Mouse (Mus musculus) layer of hippocampus, adult 8-10 months (tissue): ENCODE data around the gene Gm10134. TPM values are rescaled to one million over a fixed set of nuclear protein-coding genes. Genes with fewer than 3 reads are reported as not detected.
"Not testable (repeated sequence)": the region's sequence is repeated elsewhere in the genome, so short reads cannot be mapped to it uniquely, and the experiment has no call there.

ENCODE experiments used
- DNase-seq, 2 experiments: peaks; one replicate each; pipeline ENCODE4 v3.0.0; 2022; ENCODE audit warnings: low spot score in 2 of 2
- total RNA-seq, 4 experiments: library from RNA; stranded (reverse); gene quantifications; 2 replicates each; pipeline ENCODE4 v1.2.4; 2022

Gene Gm10134
- total RNA-seq = 1 to 10 TPM in 3 of 4 experiments, not detected in 1; 1.5 to 4.1 (median 1.7) TPM

DNA sequence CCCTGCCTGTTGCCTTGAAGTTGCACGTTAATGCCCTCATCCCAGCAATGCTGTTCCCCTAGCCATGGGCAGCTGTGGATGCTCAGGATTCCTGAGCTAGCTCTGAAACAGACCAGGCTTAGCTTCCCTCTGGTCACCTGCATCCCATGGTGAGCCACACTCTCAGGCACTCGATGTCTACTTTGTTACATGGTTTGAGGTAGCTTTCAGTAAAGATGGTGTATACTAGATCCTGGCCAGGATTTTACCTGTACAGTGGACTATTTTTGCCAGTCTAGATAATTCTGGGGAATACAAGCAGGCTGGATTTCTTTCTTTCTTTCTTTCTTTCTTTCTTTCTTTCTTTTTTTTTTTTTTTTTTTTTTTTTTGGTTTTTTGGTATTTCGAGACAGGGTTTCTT lies at the start of gene Gm10134:
TSS of gene Gm10134 (plus strand) at position 301 of the 400 bp plus-strand sequence.
- DNase-seq = no peak

DNA sequence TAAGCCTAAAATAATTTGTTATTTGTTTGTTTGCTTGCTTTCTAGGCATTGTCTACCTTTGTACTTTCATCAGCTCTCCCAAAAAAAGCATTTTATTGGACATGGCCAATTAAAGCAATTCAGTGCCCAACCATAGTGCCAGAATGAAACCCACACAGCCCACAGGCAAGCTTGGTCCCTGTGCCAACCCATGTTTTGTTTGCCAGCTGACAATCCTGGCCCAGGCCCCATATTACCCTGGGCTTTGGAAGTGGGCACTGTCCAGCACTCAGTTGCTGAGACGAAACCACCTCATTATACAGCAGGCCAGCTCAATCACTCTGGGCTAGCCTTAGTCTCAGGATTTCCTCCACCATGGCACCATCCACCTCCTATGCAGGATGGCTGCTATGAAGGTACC lies 49.3 kb upstream of the Gm10134 start:
- DNase-seq = no peak

DNA sequence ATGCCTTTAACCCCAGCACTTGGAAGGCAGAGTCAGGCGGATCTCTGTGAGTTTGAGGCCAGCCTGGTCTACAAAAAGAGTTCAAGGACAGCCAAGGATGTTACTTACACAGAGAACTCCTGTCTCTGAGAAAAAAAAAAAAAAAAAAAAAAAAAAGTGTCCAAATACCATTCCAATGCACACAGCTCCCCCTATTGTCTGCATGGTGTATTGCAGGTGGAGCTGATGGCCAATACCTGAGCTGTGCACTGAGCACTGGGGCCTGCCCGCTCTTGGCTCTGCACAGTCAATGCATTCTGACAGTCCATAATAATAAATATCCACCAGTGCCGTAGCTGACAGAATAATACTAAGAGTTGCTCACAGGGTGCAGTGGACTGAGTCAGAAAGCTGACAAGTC lies 42.0 kb upstream of the Gm10134 start:
- peak in 1 of 2 experiments; percentile 76 for DNase-seq

- no peak for DNase-seq
Measured at GRCm38 (mm10) chr2:28464919-28465318, 41.0 kb upstream of the Gm10134 start.

DNA sequence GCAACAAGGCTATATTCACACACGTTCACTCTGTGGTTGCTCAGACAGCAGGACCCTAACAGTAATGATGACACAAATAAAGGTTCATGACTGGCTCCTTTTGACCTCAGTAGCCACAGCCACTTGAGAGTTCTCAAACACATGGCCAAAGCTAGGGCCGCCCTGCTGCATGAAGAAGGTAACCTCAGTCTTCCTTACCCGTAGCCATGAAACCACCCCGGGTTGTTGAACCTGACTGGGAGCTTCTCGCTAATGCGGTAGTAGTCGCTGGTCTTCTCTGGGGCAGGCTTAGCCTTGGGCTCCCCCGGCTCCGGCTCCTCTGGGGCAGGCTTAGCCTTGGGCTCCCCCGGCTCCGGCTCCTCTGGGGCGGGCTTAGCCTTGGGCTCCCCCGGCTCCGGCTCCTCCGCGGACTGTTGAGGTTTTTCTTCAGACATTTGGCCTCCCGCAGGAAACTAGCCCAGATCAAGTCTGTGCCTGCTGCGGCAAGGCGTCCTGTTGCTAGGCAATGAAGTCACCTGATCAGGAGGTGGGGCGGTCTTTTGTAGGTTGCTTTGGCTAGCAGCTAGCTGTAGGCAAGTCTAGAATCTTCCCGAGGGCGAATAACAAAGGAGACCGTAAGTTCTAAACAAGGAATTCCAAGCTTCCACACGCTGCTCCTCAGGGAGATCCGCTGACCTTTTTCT lies 39.9 kb upstream of the Gm10134 start, which contains the start of gene 1700007K13Rik:
TSS of gene 1700007K13Rik (minus strand) at position 497 of the 683 bp plus-strand sequence.
- DNase-seq = peak; percentile 69

DNA sequence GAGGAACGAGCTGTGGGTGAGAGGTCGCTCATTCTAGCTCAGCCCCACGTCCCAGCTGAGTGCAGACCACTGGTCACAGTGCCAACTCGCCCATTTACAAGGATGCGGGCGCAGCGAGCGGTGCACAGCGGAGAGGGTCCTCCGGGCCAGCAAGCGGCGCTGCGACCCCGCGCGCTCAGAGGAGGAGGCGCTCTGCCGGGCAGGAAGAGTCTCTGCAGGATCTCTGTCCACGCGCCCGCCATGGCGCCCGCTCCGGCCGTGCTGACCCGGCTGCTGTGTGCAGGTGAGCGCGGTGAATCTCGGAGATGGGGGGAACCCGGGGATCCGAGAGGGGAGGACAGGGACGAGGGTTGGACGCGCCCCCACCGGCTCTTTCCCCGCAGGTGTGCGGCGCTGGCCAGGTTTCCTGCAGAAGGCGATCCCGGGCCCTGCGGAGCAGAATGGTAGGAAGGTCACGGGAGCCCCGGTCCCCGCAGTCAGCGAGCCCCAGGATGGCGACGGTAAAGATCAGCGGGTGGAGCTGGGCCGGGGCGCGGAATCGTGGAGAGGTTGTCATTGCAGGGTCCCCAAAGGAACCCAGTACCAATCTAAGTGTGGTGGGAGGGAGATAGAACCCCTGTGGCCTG lies 37.9 kb upstream of the Gm10134 start, which contains the start of gene Mrps2:
TSS of gene Mrps2 (plus strand) at position 207 of the 626 bp plus-strand sequence.
- DNase-seq = peak; percentile 70 to 80

DNA sequence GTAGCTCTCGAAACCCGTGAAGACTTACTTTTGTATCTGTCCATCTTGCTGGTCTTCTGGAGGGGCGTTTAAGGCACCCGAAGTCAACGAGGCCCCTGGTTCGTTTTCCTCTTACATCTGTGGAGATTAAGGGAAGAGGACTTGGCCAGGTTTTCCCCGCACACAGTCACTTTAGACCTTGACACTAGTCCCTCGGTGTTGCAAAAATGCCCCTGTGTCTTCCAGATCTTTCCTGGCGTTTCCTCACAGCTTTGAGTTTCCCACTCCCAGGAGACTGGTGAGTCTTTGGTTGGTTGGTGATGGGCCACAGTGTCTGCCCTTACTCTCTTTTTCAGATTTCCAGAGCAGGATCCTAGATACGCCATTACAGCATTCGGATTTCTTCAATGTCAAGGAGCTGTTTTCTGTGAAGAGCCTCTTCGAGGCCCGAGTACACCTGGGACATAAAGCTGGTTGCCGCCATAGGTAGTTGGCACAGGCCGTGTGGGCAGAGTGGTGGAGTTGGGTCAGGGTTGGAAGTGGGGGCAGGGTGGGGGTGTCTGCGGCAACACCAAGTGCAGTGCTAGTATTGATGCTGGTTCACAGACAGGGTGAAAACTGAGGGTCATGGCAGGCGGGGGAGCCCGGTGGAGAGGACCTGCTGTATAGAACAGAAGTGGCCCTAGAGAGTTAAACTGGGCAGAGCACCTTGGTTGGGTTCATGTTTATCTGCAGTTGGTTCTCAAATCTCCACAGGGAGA lies 37.2 kb upstream of the Gm10134 start:
- no peak for DNase-seq

GRCm38 (mm10) chr2:28469461-28469860 lies 36.4 kb upstream of the Gm10134 start:
- no peak for DNase-seq

DNA sequence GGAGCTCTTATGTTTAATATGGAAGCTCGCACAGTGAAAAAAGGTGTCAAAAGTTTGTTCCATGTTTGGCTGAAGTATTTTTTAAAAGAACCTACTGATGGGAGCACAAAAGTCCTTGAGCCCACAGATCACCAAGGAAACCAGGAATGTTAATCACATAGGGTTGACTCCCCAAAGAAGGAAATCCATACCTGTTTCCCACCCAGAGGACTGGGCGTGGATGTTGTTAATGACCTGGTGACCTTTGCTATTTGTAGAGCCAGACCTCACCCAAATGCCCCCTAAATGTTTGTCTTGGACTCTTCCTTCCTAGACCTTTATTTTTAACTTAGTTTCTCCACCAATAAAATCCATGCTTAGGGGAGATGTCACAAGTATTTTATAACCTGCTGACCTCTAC lies 35.3 kb upstream of the Gm10134 start:
- DNase-seq = no peak

DNA sequence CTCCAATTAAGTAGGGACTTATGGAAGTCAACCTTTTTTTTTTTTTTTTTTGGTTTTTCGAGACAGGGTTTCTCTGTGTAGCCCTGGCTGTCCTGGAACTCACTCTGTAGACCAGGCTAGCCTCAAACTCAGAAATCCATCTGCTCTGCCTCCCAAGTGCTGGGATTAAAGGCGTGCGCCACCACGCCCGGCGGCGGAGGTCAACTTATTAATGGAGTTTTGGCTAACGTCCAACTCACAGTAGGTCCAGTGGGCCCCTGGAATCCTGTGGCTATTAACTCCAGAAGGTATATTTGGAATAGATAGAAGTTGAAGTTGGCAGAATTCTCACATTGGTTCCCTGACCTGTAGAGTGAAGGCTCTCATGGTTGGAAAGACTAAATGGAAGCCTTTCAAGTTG lies 33.9 kb upstream of the Gm10134 start:
- not testable (repeated sequence) for DNase-seq

DNA sequence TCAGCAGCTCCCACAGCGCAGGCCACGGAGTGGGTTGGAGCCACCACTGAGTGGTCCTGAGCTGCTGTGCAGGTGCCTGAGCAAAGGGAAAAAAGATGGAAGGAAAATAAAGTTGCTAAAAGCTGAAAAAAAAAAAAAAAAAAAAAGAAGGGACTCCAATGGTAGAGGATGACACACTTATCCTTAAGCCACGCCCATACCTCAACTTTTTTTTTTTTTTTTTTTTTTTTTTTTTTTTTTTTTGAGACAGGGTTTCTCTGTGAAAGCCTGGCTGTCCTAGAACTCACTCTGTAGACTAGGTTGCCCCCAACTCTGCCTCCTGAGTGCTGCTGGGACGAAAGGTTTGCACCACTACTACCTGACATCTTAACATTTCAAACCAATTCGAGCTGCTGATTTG lies 27.9 kb upstream of the Gm10134 start:
- not testable (repeated sequence) for DNase-seq

DNA sequence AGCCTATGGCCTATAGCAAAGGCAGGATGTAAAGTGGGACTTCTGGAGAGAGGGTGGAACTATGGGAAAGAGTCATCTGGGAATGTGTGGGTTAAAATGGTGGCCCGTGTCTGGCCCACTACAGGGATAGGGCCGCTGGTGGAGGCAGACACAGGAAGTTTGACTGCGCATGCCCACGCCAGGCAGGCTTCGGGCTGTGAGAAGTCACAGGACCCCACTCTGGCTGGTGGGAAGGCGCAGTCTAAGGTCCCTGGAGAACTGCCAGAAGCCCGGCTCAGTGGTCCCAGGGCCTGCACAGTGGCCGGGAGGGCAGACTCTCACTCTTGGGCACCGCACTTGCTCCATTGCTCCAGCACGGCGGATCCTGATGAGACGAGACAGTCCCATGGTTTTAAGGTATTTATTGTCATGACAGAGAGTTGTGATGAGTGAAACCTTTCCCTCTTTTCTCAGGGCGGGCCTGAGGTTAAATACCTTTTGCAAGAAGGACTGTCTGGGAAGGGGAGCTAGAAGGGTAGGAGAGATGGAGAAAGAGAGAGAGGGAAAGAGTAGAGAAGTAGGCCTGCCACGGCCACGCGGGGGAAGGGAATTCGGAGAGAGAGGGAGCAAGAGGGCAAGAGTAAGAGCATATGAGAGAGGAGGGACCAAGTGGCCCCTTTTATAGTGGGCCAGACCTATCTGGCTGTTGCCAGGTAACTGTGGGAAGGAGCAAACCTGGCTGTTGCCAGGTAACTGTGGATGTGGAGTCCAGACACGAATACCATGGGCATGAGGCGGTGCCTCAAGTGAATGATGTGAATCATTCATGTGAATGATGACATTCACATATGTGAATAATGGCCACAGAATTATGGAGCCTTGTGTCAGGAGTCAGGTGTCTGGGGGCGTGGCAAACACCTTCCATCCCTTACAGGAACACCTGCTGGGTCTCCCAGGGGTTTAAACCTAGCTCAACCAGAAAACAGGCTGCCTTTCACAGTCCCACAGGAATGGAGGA lies 26.4 kb upstream of the Gm10134 start:
- no peak for DNase-seq

- DNase-seq = no peak
Measured at GRCm38 (mm10) chr2:28483861-28484260, 22.0 kb upstream of the Gm10134 start.

- no peak for DNase-seq
Measured at GRCm38 (mm10) chr2:28494521-28494920, 11.4 kb upstream of the Gm10134 start.

GRCm38 (mm10) chr2:28495207-28495756 lies 10.6 kb upstream of the Gm10134 start:
- DNase-seq = no peak

DNA sequence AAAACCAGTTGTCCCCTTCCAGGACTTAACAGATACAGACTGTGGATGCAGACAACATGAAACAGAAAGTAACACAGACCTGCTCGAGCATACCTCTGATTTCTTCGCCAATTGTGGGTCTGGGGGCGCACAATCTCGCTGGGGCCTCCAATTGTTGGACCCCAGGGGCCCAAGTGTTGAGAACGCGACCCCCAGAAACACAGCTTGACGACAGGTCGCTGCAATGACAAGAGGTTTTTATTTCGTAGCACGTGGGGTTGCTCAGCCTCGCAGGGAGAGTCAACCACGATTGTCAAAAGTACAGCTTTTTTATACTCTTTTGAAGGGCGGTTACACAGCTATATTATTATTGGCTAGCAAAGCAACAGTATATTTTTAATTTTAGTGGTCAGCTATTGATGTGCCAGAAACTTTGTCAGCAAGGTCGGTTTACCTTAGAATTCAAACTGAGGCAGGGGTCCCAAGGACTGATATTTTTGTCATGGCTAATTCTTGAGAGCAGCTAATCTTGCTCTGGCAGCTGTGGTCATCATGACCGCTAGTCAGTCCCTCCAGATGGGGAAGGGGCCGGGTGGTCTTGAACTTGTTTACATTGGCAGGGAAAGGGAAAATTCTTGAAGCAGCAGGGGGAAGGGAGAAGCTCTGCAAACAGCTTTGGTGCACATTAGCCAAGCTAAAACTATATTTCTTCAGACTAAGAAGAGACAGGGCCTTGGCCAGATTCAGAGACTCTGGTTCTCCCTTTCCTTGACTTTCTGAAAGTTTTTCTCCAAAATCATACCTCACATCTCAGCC lies 9.9 kb upstream of the Gm10134 start:
- DNase-seq = no peak

DNA sequence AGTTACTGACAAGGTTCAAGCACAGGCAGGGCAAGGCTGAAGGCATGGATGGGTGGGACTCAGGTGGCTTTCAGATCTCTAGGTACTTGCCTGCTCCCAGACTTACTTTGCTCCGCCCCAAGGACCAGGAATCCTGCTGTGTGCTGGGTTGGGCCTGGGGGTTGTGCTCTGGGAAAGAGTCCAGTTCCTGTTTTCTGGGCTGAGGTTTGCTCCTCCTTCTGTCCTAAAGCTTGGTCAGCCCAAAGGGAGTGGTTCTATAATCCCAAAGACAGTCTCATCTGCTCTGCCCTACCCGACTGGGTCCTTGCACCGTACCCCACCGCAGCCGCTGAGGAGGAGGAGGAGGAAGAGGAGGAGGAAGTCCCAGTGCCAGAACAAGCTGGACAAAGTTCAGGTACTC lies 9.2 kb upstream of the Gm10134 start, which contains the start of gene Gbgt1:
TSS of gene Gbgt1 (plus strand) at position 221 of the 400 bp plus-strand sequence.
- no peak for DNase-seq

DNA sequence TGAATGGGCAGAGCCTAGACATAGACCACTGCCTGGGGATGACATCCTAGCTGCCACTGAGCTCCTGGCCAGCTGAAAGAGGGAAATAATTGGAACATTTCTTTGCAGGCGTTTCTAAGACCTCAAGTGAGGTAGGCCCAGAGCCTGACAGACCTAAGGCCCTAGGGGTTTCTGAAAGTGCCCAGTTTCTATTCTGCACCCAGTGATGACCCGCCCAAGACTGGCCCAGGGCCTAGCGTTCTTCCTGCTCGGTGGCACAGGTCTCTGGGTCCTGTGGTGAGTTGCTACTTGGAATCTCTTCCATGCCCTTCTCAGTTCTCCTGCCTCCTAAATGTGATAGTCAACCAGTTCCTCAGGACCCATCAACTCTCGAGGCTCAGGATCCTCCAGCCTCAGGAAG lies 8.3 kb upstream of the Gm10134 start:
- no peak for DNase-seq

DNA sequence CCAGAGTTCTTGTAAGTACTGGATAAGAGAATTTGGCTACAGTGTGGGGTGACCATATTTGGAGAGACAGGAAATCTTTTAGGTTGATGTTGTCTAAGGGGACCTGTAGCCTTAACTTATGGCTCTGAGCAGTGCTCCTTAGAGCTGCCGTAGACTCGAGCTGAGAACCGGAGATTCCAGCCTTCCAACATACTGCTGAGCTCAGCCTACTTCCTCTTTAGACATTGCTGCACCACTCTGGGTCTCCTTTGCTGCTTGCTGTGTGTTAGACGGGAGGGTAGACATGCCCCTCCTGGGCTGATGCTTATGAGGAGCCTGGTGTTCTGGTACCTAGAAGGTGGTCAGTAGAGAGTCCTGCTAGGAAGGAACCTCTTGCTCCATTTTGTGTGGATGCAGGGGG lies 7.5 kb upstream of the Gm10134 start:
- DNase-seq = no peak

DNA sequence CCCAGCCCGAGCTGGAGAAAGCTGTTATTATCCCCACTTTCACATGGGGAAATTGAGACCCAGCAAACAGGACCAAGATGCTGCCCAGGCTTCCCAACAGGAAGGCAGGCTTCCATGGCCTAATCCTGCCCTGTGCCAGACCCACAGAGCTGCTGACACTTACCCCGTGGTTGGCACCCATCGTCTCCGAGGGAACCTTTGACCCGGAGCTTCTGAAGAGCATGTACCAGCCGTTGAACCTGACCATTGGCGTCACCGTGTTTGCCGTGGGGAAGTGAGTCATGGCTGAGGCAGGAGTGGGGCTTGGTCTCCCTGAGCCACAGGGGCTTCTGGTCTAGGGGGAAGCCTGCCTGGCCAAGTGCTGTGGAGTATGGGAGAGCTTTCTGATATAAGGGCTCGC lies 2.9 kb upstream of the Gm10134 start:
- DNase-seq = no peak
